Mouse (Mus musculus): ENCODE data around the gene Gsta2.

- TF ChIP-seq CTCF (IDR thresholded peaks at IDR 0.05; ENCODE audit: low read depth) (no peak), EP300 (optimal IDR thresholded peaks at IDR 0.05) (no peak)
Measured at GRCm38 (mm10) chr9:78396517-78396916, 40.9 kb upstream of the Gsta2 start.
